Mouse (Mus musculus): ENCODE measurements at regions not wholly inside any gene's neighbourhood (a gene's known extent, or its start where the extent isn't known, plus 50 kb on each side); places are given as distances from the start of the nearest gene placed in this dataset.

- TF ChIP-seq CTCF (IDR thresholded peaks at IDR 0.05; ENCODE audit: low read depth), result no peak
- TF ChIP-seq EP300 (optimal IDR thresholded peaks at IDR 0.05), result no peak
Observed at GRCm38 (mm10) chr5:116886181-116887136, 229.5 kb downstream of the Suds3 start.
